Mouse (Mus musculus) lung, postnatal 14 days (tissue): Measurements from ENCODE around the gene Eif2s2.

Experiments used
- DNase-seq: peaks from one replicate; pipeline ENCODE4 v3.0.0; 2021

Eif2s2 gene

DNA sequence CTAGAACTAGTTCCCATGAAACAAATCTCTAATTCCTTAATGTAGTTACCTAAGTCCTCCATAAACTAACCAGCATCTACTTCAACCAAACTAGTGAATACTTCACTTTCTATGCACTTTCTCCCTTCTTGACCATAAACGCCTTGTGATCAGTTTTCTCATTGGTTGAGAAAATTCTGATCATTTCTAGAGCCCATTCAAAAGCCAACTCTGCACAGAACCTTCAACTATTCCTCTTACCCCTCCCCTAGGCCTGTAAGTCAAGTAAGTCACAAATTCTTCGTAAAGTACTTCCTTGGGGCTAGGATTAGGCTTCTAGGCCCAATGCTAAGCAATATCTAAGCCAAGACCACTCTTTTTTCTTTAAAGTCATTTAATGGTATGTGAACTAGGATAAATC is 1.1 kb downstream of the Eif2s2 start:
- no peak for DNase-seq

DNA sequence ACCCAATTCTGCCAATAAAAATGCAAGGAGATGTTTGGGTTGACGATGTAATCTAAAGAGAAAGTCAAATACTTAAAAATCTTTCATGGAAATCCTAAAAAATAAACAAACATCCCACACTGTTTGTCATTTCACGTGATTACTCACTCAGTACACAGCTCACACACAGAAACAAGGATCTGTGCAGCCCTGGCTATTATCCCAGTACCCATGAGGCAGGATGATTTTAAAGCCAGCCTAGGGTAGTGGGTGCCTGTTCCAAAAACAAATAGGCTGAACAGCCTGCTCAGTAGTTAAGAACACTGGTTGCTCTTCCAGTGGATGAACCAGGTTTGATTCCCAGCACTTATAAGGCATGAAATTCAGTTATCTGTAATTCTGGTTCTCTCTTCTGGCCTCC is 16.1 kb downstream of the Eif2s2 start:
- DNase-seq: no peak

DNA sequence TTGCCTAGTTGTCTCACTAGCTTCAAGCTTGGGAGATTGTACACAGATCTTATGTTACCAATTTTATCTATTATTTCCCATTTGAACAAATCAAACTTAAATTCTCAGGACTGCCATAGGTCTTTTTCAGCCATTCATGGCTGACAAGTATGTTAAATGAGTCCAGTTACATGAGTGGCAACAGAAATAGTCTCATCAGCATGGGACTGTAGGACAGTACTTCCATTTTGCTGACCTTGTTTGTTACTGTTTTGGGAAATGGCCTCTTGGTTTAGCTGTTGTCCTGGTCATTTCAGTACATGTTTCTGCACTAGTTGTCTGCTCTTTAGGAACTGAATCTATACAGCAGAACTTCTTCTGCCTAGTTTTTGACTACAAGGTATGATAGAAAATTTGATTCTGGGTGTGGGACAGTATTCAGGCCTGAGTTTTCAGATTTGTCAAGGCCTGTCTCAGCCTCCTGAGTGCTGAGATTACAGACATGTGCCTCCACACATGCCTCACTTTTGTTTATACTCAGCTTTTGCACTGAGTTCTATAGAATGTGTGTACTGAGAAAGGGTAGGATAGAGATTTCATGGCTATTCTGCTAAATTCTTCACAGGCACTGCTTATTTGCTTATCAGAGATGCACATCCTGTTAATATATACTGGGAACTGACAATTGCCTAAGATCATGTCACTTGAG is 22.6 kb downstream of the Eif2s2 start:
- no peak for DNase-seq

- DNase-seq: no peak
These were observed 24.6 kb downstream of the Eif2s2 start for GRCm38 (mm10) chr2:154868106-154868505.

GRCm38 (mm10) chr2:154865696-154866095 is 27.0 kb downstream of the Eif2s2 start:
- no peak for DNase-seq

GRCm38 (mm10) chr2:154863672-154864071 is 29.1 kb downstream of the Eif2s2 start:
- no peak for DNase-seq

GRCm38 (mm10) chr2:154855383-154855782 is 37.4 kb downstream of the Eif2s2 start:
- peak; percentile 75 for DNase-seq

GRCm38 (mm10) chr2:154848086-154848485 is 44.6 kb downstream of the Eif2s2 start:
- DNase-seq: no peak

DNA sequence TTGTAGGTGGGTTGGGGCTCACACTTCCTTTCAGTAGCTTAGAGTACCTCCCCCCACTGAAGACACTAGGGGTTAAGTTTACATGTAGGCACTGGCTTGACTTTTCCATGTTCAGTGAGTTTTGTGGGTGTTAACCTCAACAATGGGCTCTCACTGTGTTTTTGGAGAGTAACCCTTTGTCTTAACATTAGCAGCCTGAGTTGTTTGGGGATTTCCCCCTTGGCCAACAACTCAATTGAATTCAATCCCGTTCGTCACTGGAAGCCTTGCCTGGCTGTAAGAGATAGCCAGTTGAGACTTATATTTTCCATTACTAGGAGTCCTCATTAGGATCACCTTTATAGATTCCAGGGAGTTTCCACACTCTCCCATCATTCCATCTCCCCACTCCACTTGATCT is 56.2 kb downstream of the Eif2s2 start:
- DNase-seq: no peak

DNA sequence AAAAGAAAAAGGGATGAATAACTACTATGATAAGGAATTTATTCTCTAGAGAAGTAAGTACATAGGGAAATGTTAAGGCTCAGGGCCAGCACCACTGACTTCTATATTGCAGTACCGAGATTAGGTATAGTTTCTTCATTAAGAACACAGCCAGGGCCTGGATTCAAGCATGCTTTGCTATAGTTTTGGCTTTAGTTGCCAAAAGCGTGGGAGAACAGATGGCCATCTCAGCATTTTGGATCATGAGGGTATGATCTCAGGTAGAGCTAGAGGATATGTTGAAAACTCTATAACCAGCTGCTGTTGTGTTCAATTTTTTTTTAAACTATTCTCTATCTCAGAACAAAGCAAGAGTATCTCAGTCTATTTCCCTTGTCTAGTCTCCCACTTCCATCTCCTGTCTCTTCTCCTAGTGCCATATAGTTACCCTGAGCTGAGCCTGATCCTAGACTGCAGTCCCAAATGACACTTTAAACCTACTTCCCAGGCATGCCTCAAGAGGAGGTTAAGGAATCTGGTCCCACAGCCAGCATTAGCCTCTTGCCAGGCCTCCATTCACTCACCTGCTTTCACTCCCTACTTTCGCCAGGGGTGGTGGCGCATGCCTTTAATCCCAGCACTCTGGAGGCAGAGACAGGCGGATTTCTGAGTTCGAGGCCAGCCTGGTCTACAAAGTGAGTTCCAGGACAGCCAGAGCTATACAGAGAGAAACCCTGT is 58.4 kb downstream of the Eif2s2 start:
- no peak for DNase-seq

DNA sequence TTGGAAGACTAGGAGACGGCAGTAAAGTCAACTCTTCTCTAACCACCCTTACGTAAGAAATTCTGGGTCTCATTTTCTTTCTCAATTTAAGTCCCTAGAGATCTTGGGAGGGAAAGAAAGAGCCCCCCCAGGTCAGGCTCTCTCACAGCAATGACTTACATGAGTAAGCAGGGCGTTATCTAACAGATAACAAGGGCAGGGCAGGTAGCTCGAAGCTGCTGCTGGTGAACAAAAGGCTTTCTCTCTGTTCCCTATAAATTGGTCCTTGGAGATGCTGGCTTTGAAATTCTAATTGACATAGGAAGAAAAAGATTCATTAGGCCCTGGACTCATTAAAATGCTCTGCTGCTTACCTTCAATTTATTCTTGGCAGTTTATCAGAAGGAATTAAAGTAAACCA is 60.3 kb downstream of the Eif2s2 start:
- DNase-seq: no peak

DNA sequence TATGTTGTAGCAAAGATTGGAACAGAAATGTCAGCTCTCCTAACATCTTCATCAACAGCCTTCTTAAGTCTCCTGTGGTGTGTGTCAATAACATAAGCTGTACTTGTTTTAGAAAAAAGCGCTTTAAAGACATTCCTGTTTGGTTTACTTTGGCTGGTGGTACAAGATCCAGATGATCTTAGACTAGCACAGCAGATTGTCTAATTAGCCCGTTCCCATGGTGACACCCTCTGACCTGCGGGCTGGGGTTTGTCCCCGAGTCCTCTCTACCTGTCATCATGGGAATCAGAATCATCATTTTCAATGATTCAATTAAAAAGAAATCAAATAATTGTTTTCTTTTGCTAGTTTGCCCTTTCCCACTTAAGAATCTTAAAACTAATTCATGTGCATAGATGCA is 65.2 kb downstream of the Eif2s2 start:
- no peak for DNase-seq

DNA sequence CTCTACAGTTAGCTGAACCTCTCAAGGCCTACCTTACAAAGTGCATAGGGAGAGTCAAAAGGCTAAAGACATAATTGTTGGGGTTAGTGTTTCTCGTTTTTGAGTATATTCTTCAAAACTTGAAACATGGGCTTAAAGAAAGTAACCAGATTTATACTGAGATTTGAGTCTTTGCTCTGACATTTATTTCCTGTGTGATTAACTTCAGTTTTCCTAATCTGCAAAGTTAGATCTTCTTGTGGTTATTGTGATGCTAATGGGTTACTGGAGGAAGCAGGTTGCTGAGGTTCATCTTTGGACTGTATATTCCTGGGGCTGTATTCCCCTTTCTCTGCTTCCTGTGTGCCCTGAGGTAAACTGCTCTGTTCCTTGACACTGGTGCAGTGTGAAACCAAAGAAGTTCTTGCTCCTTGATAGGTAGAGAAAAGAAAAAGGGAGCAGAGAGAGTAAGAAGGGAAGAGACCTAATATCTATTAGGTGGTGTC is 66.6 kb downstream of the Eif2s2 start:
- no peak for DNase-seq
